Mouse (Mus musculus) right cerebral cortex, postnatal 10 days (tissue): Measurements from ENCODE around the gene Vps8.
A peak's percentile ranks its signal among the peaks of the same experiment; 100 is the strongest.

Experiments
- DNase-seq, 2 experiments: peaks; one replicate each; pipeline ENCODE4 v3.0.0; 2021; ENCODE audit warnings: low spot score in 2 of 2

Gene Vps8

DNA sequence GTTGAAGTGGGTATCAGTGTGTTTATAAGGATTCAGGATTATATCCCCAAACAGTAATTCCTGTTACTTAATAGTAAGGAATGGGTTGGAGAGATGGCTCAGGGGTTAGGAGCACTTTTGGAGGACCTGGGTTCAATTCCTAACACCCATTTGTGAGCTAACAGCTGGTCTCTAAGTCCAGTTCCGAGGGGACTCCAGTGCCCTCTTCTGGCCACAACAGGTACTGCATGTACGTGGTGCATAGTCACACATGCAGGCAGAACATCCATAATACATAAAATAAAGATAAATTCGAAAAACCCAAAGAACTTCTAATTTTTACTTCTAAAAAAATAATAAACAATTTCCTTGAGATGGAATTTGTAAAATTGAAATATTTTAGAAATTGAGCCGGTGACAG, 47.5 kb downstream of the Vps8 start:
- DNase-seq, result no peak

DNA sequence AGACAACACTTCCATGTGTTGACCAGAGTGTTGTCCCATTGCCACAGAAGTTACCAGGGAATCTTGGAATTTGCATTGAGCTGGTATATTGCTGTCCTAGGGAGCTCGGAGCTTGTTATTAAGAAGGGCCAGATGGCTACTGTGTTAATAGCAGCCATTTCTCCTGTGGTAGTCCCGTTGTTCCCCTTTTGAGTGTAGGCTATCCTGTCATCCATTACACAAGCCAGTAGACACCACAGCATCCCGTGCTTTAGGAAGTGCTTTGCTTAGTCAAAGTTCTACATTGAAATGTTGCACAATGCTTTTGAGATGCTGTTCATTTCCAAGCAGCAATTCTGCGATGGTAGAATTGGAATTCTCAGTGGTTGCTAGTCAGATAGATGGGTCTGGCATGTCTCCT, 54.2 kb downstream of the Vps8 start:
- no peak for DNase-seq

DNA sequence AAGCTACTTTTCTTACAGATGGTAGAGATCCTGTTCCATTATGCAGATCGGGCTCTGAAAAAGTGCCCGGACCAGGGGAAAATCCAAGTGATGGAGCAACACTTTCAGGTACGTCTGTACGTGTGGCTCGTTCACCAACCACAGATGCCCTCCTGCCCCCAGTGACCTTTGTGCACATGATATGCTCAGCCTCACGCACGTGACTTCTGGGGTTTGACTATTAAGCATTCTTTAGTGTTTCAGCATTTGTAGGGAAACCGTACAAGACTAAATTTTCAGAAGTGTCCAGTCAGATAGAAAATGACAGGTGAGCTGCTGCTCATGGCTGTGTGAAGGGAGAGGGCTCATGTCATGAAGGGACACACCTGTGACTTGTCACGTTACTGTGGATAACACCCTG, 55.5 kb downstream of the Vps8 start:
- no peak for DNase-seq

DNA sequence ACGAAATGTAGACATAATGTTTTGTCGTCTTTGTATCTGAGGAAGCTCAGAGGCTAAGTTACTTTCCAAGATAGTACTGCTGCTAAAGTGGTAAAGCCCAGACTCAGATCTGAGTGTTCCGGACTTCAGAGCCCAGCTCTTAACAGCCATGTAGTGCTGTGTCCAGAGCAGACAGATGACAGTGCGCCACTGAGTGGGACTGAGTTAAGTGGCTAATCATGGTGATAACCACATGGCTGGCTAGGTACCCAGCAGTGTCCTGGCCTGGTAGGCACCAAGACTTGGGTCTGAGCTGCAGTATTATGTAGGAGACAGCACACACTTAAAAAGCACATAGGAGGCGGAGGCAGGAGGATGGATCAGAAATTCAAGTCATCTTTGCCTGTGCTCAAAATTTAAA, 60.9 kb downstream of the Vps8 start:
- no peak for DNase-seq

- DNase-seq, result no peak
Measured at GRCm38 (mm10) chr16:21485716-21486115, 62.8 kb downstream of the Vps8 start.

DNA sequence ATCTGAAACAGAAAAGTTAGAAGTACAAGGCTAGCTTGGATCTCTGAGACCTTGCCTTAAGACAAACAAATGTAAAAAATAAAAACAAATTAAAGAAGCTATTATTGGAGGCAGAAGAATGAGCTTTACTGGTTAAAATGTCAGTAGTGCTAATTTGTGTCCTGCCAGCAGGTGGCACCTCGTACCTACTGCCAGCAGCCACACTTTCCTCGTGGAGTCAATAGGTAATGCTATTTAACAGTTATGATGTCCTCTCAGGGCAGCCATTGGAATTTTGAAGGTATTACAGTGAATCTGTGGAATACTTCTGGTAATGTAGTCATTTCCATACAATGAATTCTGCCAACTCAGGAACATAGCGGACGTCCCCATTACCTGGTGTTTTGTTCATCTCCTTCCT, 65.5 kb downstream of the Vps8 start:
- peak; percentile 67 to 78 for DNase-seq

DNA sequence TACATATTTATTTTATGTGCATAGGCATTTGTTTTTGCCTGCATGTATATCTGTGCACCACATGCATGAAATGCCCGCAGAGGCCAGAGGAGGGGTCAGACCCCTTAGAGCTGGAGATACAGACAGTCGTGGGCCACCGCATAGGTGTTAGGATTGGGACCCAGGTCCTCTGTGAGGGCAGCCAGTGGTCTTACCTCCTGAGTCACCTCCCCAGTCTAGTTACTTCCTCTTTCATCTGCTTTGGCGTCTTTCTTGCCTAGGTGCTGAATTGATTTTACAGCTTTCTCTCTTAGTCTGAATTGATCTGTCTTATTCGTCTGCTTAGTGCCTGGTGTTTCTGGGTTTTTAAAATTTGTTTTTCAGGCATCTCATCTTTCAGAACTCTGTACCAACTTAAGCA, 69.4 kb downstream of the Vps8 start:
- no peak for DNase-seq

GRCm38 (mm10) chr16:21492894-21493293, 70.0 kb downstream of the Vps8 start:
- DNase-seq, result no peak

DNA sequence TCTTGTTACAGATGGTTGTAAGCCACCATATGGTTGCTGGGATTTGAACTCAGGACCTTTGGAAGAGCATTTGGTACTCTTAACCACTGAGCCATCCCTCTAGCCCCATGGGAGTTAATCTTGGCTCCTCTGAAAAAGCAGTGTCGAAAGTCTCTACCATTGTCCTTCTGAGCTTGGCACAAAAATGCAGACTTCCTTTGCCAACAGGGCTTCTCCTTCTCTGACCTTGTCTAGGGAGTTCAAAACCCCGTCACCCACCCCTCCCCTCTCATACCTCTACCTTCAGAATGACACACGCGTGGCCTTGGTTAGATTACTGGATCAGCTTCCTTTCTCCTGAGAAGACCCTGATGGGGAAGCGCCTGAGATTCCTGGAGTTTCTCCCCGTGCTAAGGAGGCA, 71.8 kb downstream of the Vps8 start:
- DNase-seq, result no peak

DNA sequence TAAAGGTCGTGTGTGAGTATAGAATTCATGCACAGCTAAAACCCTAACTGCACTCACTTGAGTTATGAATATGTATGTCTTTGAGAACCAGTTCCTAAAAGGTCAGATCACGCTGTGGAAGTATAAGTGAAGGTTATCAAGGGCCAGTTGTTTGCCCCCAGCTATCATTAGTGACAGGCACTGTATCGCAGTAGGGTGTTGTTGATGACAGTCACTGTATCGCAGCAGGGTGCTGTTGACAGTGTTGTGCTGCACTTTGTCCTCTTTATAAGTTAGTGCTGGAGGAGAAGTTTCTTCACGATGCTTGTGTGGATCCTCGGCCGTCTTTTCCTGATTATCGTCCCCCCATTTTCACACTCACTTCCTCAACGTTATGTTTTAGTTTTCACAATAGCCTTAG, 73.9 kb downstream of the Vps8 start:
- no peak for DNase-seq

- no peak for DNase-seq
Measured at GRCm38 (mm10) chr16:21497627-21498026, 74.7 kb downstream of the Vps8 start.

DNA sequence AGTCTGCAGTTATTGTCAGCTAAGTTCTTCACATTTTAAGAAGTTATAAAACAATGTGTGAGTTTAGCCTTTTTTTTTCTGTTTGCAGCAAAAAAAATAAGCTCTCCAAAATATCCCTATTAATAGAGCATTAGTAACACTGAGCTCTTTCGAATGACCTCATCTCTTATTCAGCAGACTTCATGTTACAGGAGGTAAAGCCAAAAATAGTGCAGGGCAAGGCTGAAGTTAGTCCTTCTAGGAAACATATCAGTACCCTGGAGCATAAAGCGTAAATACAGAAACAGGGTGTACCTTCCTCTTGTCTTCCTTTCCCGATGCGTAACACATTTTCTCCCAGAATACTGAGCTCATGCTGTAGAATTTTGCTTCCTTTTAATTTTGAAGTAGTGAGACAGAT, 76.1 kb downstream of the Vps8 start:
- DNase-seq, result no peak

DNA sequence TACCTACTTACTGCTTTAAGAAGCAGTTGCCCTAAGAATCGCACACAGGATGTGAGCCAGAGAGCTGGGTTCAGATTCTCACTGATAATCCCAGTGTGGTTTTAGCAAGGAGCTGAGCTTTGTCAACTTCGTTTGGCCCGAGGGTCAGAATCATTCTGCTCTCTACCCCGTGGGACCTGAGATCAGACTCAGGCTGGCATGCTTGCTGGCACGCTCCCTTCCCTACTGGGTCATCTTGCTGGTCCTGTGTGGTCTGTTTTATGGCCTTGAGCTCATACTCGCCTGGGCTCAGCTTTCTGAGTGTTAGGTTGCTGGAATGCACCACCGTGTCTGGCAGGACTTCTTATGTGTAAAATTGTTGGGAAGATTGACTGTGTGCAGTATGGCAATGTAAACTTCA, 76.7 kb downstream of the Vps8 start:
- no peak for DNase-seq

- DNase-seq, result no peak
Measured at GRCm38 (mm10) chr16:21518833-21519232, 95.9 kb downstream of the Vps8 start.

DNA sequence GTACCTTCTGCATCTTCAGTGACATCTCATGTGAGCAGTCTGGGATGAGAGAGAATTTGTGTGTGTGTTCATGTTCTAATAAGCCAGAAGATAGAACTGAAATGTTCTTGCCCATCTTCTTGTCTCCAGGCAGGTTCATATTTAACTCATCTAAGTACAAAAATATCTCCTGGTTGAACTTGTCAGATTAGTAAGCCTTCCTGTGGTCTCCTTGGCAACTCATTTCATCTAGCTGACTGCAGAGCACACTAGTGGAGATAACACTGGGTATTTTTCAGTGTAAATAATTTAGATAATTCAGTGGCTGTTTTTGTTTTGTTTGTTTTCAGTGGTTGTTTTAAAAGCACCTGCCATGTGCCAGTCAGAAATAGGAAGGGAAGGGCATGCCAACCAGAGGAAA, 96.9 kb downstream of the Vps8 start:
- no peak for DNase-seq

DNA sequence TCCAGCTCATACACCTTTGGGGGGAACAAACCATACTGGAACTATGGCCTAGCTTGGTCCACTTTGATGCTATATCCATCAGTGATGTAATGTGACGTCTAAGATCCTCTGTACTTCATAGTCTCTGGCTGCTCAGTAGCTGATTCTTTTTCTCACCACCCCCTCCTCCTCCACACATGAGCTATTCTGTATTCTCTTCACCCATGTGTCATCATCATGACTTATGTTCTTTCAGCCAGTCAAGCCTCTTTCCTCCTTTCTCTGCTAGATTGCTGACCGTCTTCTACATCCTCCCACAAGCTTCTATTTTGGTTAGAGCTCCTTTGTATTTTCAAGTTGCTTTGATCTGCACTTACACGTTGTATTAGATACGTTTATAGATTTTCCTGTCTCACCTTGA, 100.8 kb downstream of the Vps8 start:
- DNase-seq, result no peak

GRCm38 (mm10) chr16:21525376-21525775, 102.5 kb downstream of the Vps8 start:
- DNase-seq, result peak in 1 of 2 experiments; percentile 46

DNA sequence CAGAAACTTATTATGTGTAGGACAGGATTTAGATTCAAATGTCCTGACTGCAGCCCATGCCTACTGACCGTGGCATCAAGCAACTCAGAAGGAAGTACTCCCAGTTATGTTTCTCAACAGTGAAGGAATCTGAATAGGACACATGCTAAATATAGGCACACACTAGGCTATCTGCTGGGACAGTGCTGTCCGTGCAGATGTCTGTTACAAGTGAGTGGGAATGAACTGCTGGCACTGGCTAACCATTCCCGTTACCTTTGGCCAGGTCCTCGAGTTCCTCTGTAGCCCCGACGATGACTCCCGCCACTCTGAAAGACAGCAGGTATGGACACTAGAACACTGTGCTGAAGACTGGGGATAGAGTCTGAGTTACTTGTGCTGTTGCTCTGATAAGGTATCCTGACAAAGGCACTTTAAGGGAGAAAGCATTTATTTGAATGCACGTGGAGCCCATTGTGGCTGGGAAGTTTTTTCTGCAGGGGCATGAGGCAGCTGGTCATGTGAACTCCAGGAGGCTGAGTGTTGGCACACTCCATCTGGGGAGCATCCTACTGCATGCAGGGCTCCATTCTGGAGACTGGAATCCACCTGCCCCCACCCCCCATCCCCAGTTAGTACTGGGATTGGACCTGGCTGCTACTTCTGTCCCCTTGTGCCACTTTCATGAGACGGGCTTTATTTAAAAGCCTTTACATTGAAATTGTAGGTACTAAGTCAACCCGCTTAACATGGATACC, 104.5 kb downstream of the Vps8 start:
- DNase-seq, result no peak

DNA sequence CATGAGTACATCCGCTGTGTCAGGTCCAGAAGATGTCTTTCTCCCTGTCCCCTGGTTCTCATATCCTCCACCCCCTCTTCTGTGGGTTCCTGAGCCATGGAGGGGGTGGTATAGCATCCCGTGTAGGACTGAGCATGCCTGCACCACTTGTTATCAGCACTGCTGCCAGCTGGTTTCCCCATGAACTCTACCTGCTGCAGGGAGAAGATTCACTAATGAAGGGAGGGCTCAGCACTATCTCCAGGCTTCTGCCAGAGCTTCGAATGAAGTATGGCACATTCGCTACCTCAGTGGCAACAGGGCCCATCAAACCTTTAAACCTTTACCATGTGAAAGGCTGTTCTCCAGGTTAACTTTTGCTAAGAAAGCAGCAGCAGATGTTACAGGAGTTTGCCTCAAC, 110.6 kb downstream of the Vps8 start:
- no peak for DNase-seq

GRCm38 (mm10) chr16:21536240-21537005, 113.5 kb downstream of the Vps8 start:
- no peak for DNase-seq

DNA sequence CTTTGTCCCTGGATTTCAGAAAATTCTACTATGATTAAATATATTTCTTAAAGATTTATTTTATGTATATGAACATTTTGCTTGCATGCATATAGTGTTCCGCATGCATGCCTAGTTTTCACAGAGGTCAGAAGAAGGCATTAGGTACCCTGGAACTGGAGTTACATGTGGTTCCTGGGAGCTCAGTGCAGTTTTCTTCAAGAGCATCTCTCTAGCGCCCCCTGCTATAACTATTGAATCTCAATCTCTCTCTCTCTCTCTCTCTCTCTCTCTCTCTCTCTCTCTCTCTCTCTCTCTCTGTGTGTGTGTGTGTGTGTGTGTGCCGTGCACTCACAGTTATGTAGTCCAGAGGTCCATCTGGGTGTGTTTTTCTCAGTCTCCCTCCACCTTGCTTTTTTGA, 114.4 kb downstream of the Vps8 start:
- DNase-seq, result no peak

DNA sequence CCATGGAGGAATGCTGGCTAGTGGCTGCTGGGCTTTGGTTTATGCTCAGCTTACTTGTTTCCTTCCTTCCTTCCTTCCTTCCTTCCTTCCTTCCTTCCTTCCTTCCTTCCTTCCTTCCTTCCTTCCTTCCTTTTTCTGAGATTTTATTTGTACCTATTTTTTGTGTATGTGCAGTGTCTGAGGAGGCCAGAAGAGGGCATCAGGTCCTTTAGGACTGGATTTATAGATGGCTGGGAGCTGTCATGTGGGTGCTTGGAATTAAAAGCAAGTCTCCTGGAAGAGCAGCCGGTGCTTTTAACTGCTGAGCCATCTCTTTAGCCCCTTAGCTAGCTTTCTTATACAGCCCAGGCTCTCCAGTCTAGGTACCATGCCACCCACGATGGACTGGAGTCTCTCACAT, 116.0 kb downstream of the Vps8 start:
- DNase-seq, result no peak

DNA sequence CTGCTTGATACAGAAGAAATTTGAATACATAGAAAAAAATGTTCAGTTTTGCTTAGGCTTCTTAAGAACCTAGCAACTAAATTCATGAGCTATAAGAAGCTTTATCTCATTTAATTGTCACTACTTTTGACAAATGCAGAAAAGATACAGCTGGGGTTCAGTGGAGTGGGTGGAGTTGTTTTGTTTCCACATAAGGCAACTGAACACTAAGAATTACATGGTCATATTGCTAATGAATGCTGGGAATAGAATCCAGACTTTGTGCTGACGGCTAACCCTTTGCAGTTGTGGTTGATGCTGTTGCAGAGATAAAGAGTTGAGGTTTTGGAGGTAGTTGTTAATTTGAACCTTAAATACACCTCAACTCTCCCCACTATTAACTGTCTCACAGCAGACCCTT, 119.6 kb downstream of the Vps8 start:
- DNase-seq, result no peak

- no peak for DNase-seq
Measured at GRCm38 (mm10) chr16:21547446-21547845, 124.5 kb downstream of the Vps8 start.
